Mouse (Mus musculus): ENCODE measurements around the gene Cdk7. TPM values are rescaled to one million over a fixed set of nuclear protein-coding genes. Genes with fewer than 3 reads are reported as not detected.

The Cdk7 gene
- 83.0 and 96.7 TPM in 2 replicates for polyA plus RNA-seq (2016; fragmentation: Nextera tagmentation; extraction: Ambion mirVana)

GRCm38 (mm10) chr13:100730861-100731176 lies at the start of gene Cdk7:
TSS of gene Cdk7 (minus strand) at chr13:100730939.
- under 1% methylated on average over 19 of the region's 19 CpGs for WGBS
- no peaks in the 10 kb centered on the region for H3K27me3 ChIP-seq (ENCODE audit: insufficient read depth, poor library complexity, severe bottlenecking)
- DNase-seq (ENCODE audit: low spot score), result peak; percentile 94
- H3K4me1 ChIP-seq (replicated peaks), result peaks cover 14% of the 10 kb centered on the region
- no peaks in the 10 kb centered on the region for H3K9me3 ChIP-seq
- H3K36me3 ChIP-seq, result peaks cover 47% of the 10 kb centered on the region
- H3K27ac ChIP-seq, result peak within 1 kb of the TSS; percentile 94
- peak within 1 kb of the TSS; percentile 92 for H3K4me3 ChIP-seq

GRCm38 (mm10) chr13:100777491-100777890 lies 46.8 kb upstream of the Cdk7 start:
- Histone ChIP-seq H3K27ac (no peak overlapping the region), H3K9me3 (no peaks in the 10 kb centered on the region), H3K36me3 (peaks cover 63% of the 10 kb centered on the region), H3K4me3 (no peak overlapping the region), H3K27me3 (ENCODE audit: insufficient read depth, poor library complexity, severe bottlenecking) (no peaks in the 10 kb centered on the region), H3K4me1 (replicated peaks) (peaks cover 22% of the 10 kb centered on the region)
- WGBS, result 82% methylated on average over 3 of the region's 3 CpGs
- DNase-seq (ENCODE audit: low spot score), result no peak

- H3K4me1 ChIP-seq (replicated peaks), result peaks cover 22% of the 10 kb centered on the region
- H3K4me3 ChIP-seq, result no peak overlapping the region
Observed at GRCm38 (mm10) chr13:100776710-100777109, 46.0 kb upstream of the Cdk7 start.

GRCm38 (mm10) chr13:100776056-100776419 lies 45.3 kb upstream of the Cdk7 start:
- H3K4me3 ChIP-seq, result peak overlapping the region; percentile 95
- DNase-seq (ENCODE audit: low spot score), result no peak
- H3K4me1 ChIP-seq (replicated peaks), result peaks cover 22% of the 10 kb centered on the region
- peak overlapping the region; percentile 88 for H3K27ac ChIP-seq
- no peaks in the 10 kb centered on the region for H3K27me3 ChIP-seq (ENCODE audit: insufficient read depth, poor library complexity, severe bottlenecking)
- no peaks in the 10 kb centered on the region for H3K9me3 ChIP-seq
- WGBS, result 20% methylated on average over 8 of the region's 8 CpGs
- peaks cover 63% of the 10 kb centered on the region for H3K36me3 ChIP-seq

More at GRCm38 (mm10) chr13:100776710-100777109, 46.0 kb upstream of the Cdk7 start:
- Histone ChIP-seq H3K27me3 (ENCODE audit: insufficient read depth, poor library complexity, severe bottlenecking) (no peaks in the 10 kb centered on the region), H3K9me3 (no peaks in the 10 kb centered on the region), H3K27ac (no peak overlapping the region; the same call in 1 of the 2 replicates), H3K36me3 (peaks cover 63% of the 10 kb centered on the region)
- no peak for DNase-seq (ENCODE audit: low spot score)
- 66% methylated on average over 6 of the region's 6 CpGs for WGBS

GRCm38 (mm10) chr13:100775252-100776055 lies 44.7 kb upstream of the Cdk7 start, which contains the start of gene Cenph:
TSS of gene Cenph (minus strand) at chr13:100775899.
- Histone ChIP-seq H3K36me3 (peaks cover 63% of the 10 kb centered on the region), H3K27ac (peak within 1 kb of the TSS; percentile 88)
- under 1% methylated on average over 46 of the region's 46 CpGs for WGBS

GRCm38 (mm10) chr13:100774704-100775103 lies 44.0 kb upstream of the Cdk7 start:
- no peak for DNase-seq (ENCODE audit: low spot score)
- peaks cover 63% of the 10 kb centered on the region for H3K36me3 ChIP-seq
- no peaks in the 10 kb centered on the region for H3K27me3 ChIP-seq (ENCODE audit: insufficient read depth, poor library complexity, severe bottlenecking)
- peak overlapping the region; percentile 95 for H3K4me3 ChIP-seq
- peak overlapping the region; percentile 88; the same call in 1 of the 2 replicates for H3K27ac ChIP-seq
- H3K9me3 ChIP-seq, result no peaks in the 10 kb centered on the region
- peaks cover 22% of the 10 kb centered on the region for H3K4me1 ChIP-seq (replicated peaks)

More at GRCm38 (mm10) chr13:100775252-100776055, 44.7 kb upstream of the Cdk7 start, which contains the start of gene Cenph:
- peak; percentile 90 for DNase-seq (ENCODE audit: low spot score)
- Histone ChIP-seq H3K27me3 (ENCODE audit: insufficient read depth, poor library complexity, severe bottlenecking) (no peaks in the 10 kb centered on the region), H3K4me3 (peak within 1 kb of the TSS; percentile 95), H3K4me1 (replicated peaks) (peaks cover 22% of the 10 kb centered on the region), H3K9me3 (no peaks in the 10 kb centered on the region)

- no peak overlapping the region for H3K4me3 ChIP-seq
- H3K36me3 ChIP-seq, result peaks cover 15% of the 10 kb centered on the region
- H3K4me1 ChIP-seq (replicated peaks), result no peaks in the 10 kb centered on the region
- no peak for DNase-seq (ENCODE audit: low spot score)
- H3K9me3 ChIP-seq, result 0 out of 2 replicates have a peak, but pooled peaks cover 4% of the 10 kb centered on the region
- no peaks in the 10 kb centered on the region for H3K27me3 ChIP-seq (ENCODE audit: insufficient read depth, poor library complexity, severe bottlenecking)
- WGBS, result 92% methylated on average over 2 of the region's 2 CpGs
- H3K27ac ChIP-seq, result no peak overlapping the region
Observed at GRCm38 (mm10) chr13:100755329-100755728, 24.6 kb upstream of the Cdk7 start.

- Histone ChIP-seq H3K9me3 (0 out of 2 replicates have a peak, but pooled peaks cover 4% of the 10 kb centered on the region), H3K27me3 (ENCODE audit: insufficient read depth, poor library complexity, severe bottlenecking) (no peaks in the 10 kb centered on the region), H3K4me3 (no peak overlapping the region), H3K4me1 (replicated peaks) (no peaks in the 10 kb centered on the region), H3K27ac (no peak overlapping the region), H3K36me3 (peaks cover 4% of the 10 kb centered on the region)
- 70% methylated on average over 4 of the region's 4 CpGs for WGBS
- DNase-seq (ENCODE audit: low spot score), result no peak
Observed at GRCm38 (mm10) chr13:100754186-100754585, 23.4 kb upstream of the Cdk7 start.

GRCm38 (mm10) chr13:100753011-100753410 lies 22.3 kb upstream of the Cdk7 start:
- Histone ChIP-seq H3K4me1 (replicated peaks) (no peaks in the 10 kb centered on the region), H3K4me3 (no peak overlapping the region), H3K36me3 (no peaks in the 10 kb centered on the region), H3K9me3 (0 out of 2 replicates have a peak, but pooled peaks cover 4% of the 10 kb centered on the region), H3K27ac (no peak overlapping the region), H3K27me3 (ENCODE audit: insufficient read depth, poor library complexity, severe bottlenecking) (no peaks in the 10 kb centered on the region)
- DNase-seq (ENCODE audit: low spot score), result no peak
- 84% methylated on average over 6 of the region's 6 CpGs for WGBS

GRCm38 (mm10) chr13:100752529-100752928 lies 21.8 kb upstream of the Cdk7 start:
- WGBS, result 92% methylated on average over 8 of the region's 8 CpGs
- DNase-seq (ENCODE audit: low spot score), result no peak
- Histone ChIP-seq H3K9me3 (0 out of 2 replicates have a peak, but pooled peaks cover 4% of the 10 kb centered on the region), H3K4me3 (no peak overlapping the region), H3K27me3 (ENCODE audit: insufficient read depth, poor library complexity, severe bottlenecking) (no peaks in the 10 kb centered on the region), H3K27ac (no peak overlapping the region), H3K36me3 (no peaks in the 10 kb centered on the region), H3K4me1 (replicated peaks) (no peaks in the 10 kb centered on the region)

- no peak for DNase-seq (ENCODE audit: low spot score)
- no peaks in the 10 kb centered on the region for H3K36me3 ChIP-seq
- whole genome bisulfite sequencing, result 90% methylated on average over 3 of the region's 3 CpGs
- H3K9me3 ChIP-seq, result 0 out of 2 replicates have a peak, but pooled peaks cover 4% of the 10 kb centered on the region
- no peaks in the 10 kb centered on the region for H3K4me1 ChIP-seq (replicated peaks)
- no peak overlapping the region for H3K27ac ChIP-seq
- no peak overlapping the region for H3K4me3 ChIP-seq
- H3K27me3 ChIP-seq (ENCODE audit: insufficient read depth, poor library complexity, severe bottlenecking), result no peaks in the 10 kb centered on the region
Observed at GRCm38 (mm10) chr13:100751402-100751801, 20.7 kb upstream of the Cdk7 start.

- no peaks in the 10 kb centered on the region for H3K36me3 ChIP-seq
- DNase-seq (ENCODE audit: low spot score), result no peak
- 84% methylated on average over 5 of the region's 5 CpGs for WGBS
- H3K4me3 ChIP-seq, result no peak overlapping the region
- no peaks in the 10 kb centered on the region for H3K27me3 ChIP-seq (ENCODE audit: insufficient read depth, poor library complexity, severe bottlenecking)
- H3K9me3 ChIP-seq, result 0 out of 2 replicates have a peak, but pooled peaks cover 4% of the 10 kb centered on the region
- H3K27ac ChIP-seq, result no peak overlapping the region
- no peaks in the 10 kb centered on the region for H3K4me1 ChIP-seq (replicated peaks)
Observed at GRCm38 (mm10) chr13:100750799-100751198, 20.1 kb upstream of the Cdk7 start.

- Histone ChIP-seq H3K4me3 (no peak overlapping the region), H3K4me1 (replicated peaks) (peaks cover 5% of the 10 kb centered on the region), H3K36me3 (no peaks in the 10 kb centered on the region), H3K27ac (no peak overlapping the region), H3K9me3 (no peaks in the 10 kb centered on the region), H3K27me3 (ENCODE audit: insufficient read depth, poor library complexity, severe bottlenecking) (no peaks in the 10 kb centered on the region)
- no peak for DNase-seq (ENCODE audit: low spot score)
- 46% methylated on average over 8 of the region's 8 CpGs for WGBS
Observed at GRCm38 (mm10) chr13:100748638-100749037, 17.9 kb upstream of the Cdk7 start.
